Mouse (Mus musculus) left cerebral cortex, adult 8-10 months (tissue): ENCODE measurements around the gene Pcbd2. TPM values are rescaled to one million over a fixed set of nuclear protein-coding genes. Genes with fewer than 3 reads are reported as not detected.

ENCODE experiments used
- DNase-seq, 2 experiments: peaks; one replicate each; pipeline ENCODE4 v3.0.0; 2022; ENCODE audit warnings: low spot score in 2 of 2
- total RNA-seq, 4 experiments: library from RNA; stranded (reverse); gene quantifications; 2 replicates each; pipeline ENCODE4 v1.2.4; 2022

Gene Pcbd2
- total RNA-seq, 4 experiments from 2014 or later: 28.6 to 32.2 (median 31.0) TPM

DNA sequence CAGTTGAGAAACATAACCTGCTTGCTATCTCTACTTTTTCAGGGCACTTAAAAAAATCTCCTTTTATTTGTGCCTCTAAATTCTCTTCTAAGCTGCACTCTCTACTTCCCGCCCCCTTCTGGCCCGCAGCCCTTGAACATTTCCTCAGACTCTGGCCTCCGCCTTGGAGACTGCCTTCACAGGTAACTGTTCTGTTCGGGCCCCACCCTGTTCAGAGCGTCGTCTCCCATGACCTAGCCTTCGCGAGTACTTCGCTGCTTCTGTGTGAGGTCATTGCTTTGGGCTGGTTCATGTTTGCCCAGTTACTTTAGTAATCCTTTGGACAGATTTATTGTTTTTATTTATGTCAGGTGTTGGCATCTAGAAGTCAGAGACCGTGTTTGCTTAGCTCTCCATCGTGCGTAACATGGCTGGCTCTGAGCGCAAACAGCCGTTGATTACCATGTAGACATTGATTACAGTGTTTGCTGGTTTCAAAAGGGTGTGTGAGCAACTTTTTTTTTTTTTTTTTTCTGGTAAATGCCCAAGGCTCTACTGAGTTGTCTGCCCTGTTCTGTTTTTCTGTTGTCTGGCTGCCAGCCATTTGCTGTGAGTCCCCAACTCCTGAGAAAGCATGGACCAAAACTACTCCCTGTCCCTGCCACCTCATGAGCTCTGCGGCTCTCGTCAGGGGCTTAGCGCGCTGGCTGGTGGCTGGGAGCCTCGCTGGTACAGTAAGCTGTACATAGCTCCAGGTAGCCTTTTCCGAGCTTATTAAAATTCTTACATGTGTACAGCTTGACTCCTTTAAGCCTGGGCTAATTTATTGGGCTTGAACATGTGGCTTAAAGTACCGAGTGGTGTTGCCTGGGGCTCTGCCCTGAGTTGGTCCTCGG lies 6.7 kb downstream of the Pcbd2 start:
- DNase-seq: no peak

DNA sequence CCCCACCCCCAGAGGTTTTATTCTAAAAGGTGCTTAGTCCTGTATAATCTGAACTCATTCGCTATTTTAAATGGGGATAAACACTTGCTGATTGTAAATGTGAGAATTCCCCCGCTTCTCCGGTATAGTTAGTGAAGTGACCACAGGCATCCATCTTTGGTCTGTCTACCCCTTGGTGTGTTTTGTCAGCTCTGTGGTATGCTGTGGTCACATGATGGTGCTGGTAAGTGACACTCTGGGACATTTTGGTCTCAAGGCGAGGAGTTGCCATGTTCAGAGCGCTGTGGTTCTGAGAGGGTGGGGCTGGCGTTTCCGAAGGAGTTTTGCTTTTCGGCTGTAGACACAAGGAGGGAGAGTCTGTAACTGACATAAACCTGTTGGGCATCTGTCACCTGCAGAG lies 10.7 kb downstream of the Pcbd2 start:
- DNase-seq: no peak

DNA sequence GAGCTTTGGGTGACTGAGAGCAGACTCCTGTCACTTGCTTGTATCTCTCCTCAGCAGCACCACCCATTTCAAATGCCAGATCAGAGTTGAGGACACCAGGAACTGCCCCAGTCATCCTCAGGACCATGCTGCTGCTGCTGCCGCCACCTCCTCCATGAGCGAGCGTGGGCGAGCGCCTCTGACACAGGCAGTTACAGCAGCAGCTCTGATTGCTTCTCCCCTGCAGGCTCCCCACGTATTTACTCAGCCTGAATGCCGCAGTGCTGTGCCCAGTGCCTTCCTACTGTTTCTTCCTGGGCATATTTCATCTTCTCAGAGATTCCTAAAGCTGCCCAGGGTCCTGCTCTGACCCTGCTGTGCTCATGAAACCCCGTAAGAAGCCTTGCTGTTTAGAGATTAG lies 15.1 kb downstream of the Pcbd2 start:
- DNase-seq: no peak

DNA sequence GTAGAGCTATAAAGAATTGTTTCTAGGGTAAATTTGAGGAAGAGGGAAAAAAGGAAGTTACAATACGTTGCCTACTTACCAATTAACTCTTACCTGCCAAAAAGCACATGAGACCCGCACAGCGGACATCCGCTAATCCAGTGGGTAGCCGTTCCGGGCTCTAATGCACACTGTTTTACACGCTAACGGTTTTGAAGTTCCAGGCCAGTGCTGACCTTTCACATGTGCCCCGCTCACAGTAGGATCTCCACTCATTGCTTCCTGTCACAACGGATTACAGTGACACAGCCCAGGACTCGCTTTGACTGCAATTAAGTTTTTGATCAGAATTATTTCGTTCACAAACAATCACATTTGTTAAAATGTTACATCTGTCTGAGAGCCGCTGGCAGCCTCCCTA lies 27.2 kb downstream of the Pcbd2 start:
- no peak for DNase-seq

DNA sequence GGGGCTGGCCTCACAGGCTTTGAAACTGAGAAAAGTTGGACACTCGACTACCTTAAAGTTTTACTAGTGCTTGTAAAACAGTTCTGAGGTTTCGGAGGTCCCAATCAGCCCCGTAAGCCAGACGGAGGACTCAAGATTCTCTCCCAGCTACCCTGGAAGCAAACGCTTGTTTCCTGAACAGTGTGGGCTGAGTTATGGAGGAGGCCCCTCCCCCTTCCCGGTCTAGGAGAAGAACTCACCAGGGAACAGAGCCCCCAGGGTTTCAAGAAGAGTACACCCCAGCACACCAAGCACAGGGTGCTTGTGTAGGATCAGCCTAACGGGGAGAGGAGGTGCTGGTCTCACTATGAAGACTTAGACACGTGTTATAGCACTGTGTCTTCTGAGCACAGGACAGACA lies 29.6 kb downstream of the Pcbd2 start:
- DNase-seq: no peak

DNA sequence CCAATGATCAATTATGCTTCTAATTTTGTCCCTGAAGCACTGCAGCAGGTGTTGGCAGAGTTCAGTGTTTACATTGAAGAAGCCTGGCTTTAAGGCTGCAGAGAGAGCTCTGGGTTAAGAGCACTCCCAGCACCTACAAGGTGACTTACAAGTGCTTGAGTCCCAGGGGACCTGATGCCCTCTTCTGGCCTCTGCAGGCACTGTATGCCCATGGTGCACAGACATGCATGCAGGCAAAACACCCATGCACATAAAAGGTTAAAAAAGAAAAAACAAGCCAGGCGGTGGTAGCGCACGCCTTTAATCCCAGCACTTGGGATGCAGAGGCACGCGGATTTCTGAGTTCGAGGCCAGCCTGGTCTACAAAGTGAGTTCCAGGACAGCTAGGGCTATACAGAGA lies 30.5 kb downstream of the Pcbd2 start:
- DNase-seq: no peak

DNA sequence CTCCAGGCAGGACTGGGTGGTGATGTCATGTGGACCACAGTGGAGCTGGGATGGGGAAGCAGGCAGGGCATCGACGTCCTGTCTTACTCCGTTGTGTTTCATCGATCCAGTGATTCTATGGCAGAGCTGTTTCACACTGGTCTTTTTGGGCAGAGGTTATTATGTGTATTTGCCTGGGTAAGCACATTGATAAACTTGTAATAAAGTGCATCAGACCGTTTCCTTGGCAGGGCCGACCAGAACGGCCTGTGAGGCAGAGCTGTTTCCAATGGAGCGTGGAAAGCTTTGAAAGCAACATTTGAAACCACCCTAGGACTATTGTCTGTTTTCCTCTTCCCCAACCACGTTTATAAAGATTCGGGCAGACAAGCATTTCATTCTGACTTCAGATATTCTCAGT lies 33.4 kb downstream of the Pcbd2 start:
- no peak for DNase-seq

DNA sequence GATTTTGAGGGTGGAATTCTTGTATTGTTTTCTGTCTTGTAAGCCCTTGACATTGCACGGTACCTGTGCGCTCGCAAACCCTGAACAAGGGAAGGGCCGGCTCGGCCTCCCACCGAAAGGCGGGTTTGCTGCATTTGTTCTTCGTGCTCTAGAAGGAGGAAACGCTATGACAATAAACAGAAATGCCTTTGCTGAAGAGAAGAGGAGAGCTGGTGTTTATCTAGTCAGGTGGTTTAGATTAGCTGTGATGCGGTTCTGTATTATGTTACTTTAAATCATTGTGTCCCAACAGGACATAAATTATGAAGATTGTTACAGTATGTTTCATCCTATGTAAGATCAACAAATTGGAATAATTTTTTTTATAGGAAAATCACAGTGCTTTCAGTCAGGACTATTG lies 34.3 kb downstream of the Pcbd2 start:
- no peak for DNase-seq

DNA sequence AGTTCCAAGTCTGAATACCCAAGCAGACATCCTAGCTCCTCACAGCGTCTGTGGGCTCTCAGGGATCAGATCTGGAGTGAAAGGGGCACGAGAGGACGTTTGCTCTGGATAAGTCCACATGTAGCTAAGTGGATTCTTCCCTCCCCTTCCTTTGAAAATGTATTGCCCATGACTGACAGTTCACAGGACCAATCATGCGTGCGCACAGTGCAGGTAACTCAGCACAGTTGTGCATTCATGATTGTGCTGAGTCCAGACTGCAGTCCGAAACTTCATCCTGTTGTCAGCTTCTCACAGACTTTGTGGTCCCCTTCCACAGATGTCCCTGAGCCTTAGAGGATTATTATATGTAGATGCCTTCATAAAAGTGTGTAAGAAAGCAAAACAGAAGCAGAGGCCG lies 47.2 kb downstream of the Pcbd2 start:
- DNase-seq: no peak

DNA sequence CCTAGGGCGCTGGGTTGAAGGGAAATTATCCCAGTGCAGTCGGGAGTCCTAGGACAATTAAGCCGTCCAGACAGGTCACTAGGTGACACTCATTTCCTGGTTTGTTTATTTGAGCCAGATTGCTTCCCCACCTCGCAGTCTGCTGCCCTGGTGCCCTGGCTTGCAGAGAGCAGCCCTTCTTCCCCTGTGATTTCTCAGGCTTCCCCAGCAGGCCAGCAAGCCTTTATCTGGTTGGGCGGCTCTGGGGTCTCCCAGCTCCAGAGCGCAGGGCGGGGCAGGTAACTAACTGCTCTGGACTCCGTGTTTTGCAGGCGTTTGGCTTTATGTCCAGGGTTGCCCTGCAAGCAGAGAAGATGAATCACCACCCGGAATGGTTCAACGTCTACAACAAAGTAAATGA lies 47.9 kb downstream of the Pcbd2 start:
- no peak for DNase-seq

DNA sequence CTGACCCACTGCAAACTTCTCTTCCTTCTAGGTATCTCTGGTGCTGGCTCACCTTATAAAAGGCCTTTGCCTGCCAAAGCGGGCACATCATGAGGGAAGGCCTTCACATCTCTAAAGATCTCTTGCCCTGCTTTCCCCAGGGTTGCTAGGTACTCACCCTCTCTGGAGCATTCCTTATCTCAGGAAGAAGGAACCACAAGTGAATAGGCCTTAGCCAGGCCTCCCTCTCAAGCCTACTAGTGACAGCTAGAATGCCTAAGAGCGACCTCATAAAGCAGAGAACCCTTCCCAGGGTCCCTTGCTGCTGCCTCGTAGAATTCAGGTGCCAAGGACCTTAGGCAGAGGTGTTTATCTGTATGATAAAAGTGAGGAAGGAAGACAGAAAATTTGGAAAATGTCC lies 57.1 kb downstream of the Pcbd2 start, which contains the start of gene Catsper3:
Gene Catsper3 (plus strand): TSS at position 301 of the 400 bp plus-strand sequence.
- DNase-seq: no peak

DNA sequence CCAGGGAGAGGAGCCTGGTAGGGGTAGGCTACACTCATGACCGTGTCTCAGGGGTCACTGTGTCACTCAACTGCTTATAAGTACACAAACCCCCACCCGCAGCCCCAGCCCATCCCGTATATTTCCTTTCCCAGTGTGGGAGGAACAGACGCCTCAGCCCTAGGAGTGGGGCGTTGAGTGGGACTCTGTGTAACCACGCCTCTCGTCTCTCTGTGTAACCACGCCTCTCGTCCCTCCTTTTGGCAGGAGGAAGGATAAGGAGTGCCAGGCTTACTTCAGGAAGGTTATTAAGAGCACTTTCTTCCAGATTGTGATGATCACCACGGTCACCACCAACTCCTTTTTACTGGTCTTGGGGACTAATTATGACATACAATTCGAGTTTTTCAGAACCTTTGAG lies 59.0 kb downstream of the Pcbd2 start:
- no peak for DNase-seq

DNA sequence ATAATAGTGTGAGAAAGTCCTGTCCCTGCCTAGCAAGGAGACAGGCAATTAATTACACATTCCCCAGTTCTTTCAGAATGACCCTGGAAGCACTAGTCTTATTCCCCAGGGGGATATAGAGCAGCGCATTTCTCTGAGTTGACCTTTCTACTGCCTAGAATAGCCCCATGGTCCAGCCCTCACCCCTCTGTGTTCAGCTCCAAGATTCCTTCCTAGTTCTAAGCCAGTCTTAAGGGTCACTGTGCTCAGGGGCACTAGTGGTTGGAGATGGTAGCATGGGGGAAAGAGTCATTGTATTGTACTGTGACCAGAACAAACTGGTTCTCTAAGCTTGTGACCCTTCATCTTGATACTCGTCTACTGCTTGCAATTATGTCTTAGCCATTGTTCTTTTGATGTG lies 74.1 kb downstream of the Pcbd2 start:
- no peak for DNase-seq

DNA sequence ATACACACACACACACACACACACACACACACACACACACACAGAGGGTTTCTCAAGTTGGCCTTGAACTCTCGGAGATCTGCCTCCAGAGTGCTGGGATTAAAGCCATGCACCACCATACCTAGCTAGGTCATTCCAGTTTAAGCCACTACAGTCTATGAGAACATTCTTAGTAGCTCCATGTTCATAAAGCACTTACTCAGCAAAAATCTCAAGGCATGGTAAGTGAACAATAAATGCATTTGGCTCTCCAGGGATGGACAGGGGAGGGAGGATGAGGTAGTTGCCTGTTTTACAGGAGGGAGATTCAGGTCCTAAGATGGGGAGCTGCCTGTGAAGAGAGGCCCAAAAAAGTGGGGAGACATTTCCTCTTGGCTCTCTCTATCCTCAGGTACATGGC lies 76.8 kb downstream of the Pcbd2 start:
- no peak for DNase-seq

DNA sequence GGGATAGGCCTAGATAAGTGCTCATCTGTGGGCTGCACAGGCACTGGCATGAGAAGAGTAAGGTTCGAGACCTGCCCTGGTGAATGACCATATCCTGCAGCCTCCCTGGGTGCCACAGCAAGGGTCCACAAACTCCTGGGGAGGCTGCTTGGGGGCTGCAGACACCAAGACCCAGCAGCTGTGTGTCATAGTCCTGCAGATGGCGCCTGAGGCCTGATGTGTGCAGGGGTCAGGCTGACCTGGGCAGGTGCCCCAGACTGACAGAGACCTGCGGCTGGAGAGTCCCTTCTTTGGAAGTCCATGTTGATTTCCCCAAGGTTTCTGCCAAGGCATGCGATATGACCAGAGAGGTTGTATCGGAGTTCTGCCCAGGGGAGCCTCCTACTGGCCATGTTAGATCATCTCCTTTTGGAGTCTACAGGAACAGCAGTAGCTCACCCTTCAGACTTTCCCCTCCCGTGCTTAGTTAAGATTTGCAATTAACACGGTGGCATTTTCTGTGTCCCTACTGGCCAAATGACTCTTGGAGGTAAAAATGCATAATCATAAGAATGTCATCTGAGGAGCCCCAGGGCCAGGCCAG lies 82.0 kb downstream of the Pcbd2 start:
- no peak for DNase-seq

DNA sequence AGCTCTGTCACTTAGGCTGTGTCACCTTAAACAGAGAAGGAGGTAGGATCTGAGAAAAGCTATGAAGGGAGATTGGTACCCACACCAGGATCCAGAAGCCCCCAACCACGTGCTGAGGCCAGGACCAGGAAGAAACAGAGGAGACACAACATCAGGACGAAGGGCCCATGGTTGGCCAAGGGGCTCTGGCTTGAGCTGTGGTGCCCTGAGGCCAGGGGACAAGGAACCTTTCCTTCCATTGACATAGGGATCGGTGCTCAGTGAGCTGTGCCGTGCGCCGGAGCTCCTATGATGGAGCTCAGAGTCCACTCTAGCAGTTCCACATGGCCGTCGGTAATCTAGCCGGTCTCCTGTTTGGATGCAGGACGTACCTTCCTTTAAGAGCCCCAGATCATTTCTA lies 82.5 kb downstream of the Pcbd2 start:
- no peak for DNase-seq

DNA sequence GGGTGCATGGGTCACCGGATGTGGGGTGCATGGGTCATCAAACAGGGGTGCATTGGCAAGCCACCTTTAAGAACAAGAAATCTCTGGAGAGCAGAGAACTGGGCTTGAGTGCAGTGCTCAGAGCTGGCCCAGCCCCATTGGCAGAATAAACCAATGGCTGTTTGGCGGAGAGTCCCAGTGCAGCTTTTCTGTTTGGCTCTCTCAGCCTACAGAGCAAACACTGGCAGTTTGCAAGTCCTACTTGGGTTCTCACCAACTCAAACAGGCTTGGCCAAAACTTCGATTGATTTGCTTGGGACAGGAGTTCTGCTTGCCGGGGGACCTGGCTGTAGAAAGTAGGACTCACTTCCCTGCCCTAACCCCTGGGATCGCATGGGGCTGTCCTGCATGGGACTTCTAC lies 83.8 kb downstream of the Pcbd2 start:
- DNase-seq: no peak

DNA sequence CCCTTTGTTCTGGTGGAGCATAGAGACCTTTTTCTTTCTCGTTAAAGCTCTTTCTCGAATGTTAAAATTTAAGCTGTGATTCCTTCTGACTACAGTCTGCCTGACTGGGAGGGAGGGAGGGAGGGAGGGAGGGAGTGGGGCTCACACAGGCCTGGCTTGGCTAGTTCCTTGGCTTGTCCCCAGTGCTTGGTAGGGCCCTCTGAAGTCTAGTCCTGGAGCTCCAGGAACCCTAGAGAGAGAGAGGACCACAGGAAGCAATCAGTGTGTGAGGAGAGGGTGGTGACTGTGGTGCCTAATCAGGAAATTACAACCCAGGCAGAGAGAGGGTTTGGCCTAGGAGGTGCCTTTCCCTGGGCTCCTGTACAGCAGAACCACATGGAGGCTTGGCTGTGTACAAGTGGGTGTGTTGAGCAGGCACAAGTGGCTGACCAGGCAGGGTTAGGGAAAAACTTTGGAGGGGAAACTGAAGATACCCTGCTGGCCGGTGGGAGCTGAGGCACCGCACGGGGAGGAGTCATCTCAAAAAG lies 86.4 kb downstream of the Pcbd2 start:
- no peak for DNase-seq

DNA sequence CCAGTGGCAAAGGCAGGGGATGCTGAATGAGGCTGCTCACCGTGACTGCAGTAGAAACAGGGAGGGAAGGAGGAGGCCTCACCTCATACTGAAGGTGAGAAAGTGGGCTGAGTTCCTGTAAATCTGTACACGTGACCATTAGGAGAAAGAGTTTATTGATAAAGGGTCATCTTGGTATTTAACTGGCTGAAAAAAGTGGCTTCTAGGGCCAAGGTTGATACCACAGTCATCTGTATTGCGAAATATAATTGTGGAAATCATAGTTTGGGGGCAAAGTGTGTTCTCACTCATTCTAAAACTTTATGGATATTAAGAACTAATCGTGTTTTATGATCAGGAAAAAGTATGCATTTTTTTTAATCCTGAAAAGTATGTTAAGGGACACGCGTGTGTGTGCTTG lies 87.7 kb downstream of the Pcbd2 start:
- no peak for DNase-seq

DNA sequence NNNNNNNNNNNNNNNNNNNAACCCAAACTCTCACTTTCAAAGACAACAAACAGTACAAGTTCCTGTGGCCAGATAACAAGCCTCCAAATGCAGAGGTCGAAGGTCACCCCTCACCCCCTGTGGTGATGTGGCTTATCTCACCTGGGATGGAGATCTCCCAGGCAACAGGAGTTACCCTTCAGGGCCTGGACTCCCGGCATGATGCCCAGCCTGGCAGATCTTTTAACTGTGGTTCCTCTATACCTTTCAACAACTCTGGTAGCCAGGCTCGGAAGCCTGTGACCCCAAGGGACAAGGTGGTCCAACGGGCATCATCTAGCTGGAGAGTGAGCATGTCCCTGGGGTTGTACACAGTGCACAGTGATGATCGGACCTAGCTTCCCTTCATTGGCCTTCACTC lies 95.3 kb downstream of the Pcbd2 start:
- no peak for DNase-seq

DNA sequence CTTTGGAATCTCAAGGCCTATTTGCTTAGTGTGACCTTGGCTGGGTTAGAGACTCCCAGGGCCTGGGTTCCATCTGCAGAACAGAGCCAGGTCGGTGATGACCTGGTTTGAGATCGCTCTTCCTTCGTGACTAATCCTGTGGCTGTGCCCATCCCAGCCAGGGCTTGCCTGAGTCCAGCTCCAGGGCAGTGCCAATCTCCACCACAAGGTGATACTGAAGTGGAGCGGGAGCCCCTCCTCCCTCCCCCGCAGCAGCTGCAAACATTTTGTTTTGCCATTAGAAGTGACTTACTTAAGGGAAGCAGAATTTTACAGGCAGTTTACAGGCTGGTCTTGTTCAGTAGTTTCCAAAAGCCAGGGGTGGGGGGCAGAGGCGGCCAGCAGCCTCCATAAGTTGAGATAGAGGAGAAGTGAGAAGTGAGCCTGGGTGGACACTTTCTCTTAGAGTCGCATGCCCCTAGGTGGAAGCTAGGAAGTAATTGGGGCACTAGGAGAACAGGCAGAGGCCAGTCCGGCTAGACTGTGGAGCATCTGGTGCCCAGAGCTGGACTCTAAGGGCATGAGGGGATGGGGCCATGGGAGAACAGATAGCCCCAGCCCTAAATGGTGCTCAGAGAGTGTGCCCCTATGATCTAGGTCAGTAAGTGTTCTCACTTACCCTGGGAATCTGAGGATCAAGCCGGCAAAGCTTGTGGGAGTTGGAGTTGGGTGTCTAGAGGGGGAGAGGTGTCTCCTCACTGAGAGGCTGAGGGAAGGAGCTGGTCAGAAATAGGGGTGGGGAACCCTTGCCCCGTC lies 97.2 kb downstream of the Pcbd2 start:
- no peak for DNase-seq

DNA sequence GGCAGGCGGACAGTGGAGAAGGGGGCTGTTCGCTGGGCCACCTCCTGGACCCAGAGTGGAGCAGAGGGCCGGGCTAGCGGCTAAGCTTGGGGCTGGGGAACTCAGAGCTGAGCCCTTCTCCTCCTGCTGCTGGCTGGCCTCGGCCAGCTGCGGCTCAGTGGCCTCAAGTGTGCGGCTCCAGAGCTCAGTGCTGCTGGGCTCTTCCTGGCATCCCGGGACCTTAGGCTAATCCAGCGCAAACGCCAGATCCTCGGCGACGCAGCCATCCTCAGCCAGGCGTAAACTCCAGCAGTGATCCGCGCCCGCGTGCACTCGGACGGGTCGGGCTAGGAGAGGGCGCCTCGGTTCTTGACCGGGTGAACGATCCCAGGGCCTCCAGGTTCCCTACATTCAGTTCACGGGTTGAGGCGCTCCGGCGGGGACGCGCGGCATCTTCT lies 98.1 kb downstream of the Pcbd2 start:
- no peak for DNase-seq
